Mouse (Mus musculus): ENCODE results near the gene Uhrf2. TPM values are rescaled to one million over a fixed set of nuclear protein-coding genes. Genes with fewer than 3 reads are reported as not detected.

Gene Uhrf2
- polyA plus RNA-seq, 1 experiment, result 17.2 TPM

DNA sequence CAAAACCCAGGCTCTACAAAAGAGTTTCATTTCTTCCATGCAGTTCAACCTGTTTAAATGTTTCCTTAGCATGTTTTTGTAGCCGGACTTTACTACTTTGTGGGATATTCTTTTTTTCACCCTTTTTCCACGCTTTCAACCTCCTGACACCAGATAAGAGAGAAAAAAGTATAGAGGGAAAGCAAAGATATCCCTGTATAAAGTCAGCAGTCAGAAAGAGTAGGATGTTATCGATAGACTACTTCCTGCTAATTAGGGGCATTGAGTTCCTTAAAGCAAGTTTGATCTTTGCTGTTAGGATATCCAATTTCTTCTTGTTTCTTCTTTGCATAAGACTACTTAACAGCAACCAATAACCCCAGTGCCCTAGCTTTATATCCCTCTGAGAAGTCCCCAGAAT, 21.2 kb downstream of the Uhrf2 start:
- H3K27me3 ChIP-seq (ENCODE audit: control insufficient read depth, insufficient read depth, insufficient read length), result no peaks in the 10 kb centered on the region
- H3K4me2 ChIP-seq (ENCODE audit: low read depth), result no peak overlapping the region
- no peak overlapping the region for H3K4me3 ChIP-seq
- no peak for TF ChIP-seq TCF3 (IDR thresholded peaks at IDR 0.05; ENCODE audit: insufficient read length, low read depth)
- no peak for TF ChIP-seq CEBPB (IDR thresholded peaks at IDR 0.05; ENCODE audit: insufficient read depth, poor library complexity, severe bottlenecking)
- no peak for TF ChIP-seq E2F4 (IDR thresholded peaks at IDR 0.05; ENCODE audit: insufficient read depth)
- peaks cover 5% of the 10 kb centered on the region for H3K36me3 ChIP-seq (ENCODE audit: control insufficient read depth, insufficient read depth)
- no peak overlapping the region for H3ac ChIP-seq (ENCODE audit: control insufficient read depth, insufficient read length)
- H3K79me2 ChIP-seq (ENCODE audit: control insufficient read depth, insufficient read depth), result peaks cover 99% of the 10 kb centered on the region

DNA sequence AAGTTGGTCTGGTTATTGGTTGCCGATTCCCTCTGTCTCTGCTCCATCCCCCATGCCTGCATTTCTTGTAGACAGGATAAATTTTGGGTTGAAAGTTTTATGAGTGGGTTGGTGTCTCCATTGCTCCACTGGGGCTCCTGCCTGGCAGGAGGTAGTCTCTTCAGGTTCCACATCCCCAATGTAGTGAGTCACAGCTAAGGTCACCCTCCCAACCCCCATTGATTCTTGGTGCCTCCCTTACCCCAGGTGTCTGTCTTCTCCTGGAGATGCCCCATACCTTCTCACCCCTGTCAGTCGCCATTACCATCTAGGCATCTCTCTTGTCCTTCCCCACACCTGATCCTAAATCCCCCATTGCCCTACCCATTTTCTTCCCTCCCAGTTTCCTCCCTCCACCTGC, 23.9 kb downstream of the Uhrf2 start:
- H3K36me3 ChIP-seq (ENCODE audit: control insufficient read depth, insufficient read depth), result peaks cover 7% of the 10 kb centered on the region
- H3K4me3 ChIP-seq, result no peak overlapping the region

DNA sequence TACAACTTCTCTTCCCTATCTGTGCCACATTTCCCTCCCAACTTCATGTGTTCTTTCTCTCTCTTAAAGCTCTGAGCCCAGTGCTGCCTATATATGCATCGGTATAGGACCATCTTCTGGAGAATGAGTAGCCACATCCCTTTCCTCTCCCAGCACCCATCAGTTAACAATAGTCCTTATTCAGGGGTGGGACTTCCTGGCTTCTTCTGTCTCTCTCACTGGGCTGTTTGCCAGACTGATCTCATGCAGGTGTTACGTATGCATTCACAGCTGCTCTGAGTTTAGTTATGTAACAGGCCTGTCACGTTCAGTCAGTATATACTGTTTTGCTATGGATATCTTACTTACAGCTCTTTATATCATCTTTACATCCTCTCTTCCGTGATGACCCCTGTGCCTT, 35.5 kb downstream of the Uhrf2 start:
- no peaks in the 10 kb centered on the region for H3K36me3 ChIP-seq (ENCODE audit: control insufficient read depth, insufficient read depth)
- no peak overlapping the region for H3K4me2 ChIP-seq (ENCODE audit: low read depth)
- TF ChIP-seq REST (IDR thresholded peaks at IDR 0.05; ENCODE audit: insufficient read depth, insufficient read length), result no peak
- no peak for TF ChIP-seq CEBPB (IDR thresholded peaks at IDR 0.05; ENCODE audit: insufficient read depth, poor library complexity, severe bottlenecking)
- no peak for TF ChIP-seq TCF12 (IDR thresholded peaks at IDR 0.05; ENCODE audit: insufficient read depth, poor library complexity, severe bottlenecking)
- TF ChIP-seq MYOD1 (IDR thresholded peaks at IDR 0.05; ENCODE audit: control insufficient read depth in 1 of 3, insufficient read length in 2 of 3, low read depth in 2 of 3), result no peak
- TF ChIP-seq POLR2AphosphoS2 (IDR thresholded peaks at IDR 0.05; ENCODE audit: insufficient read length, low read depth), result no peak
- TF ChIP-seq MAX (IDR thresholded peaks at IDR 0.05; ENCODE audit: low read depth), result no peak
- no peak for TF ChIP-seq USF1 (IDR thresholded peaks at IDR 0.05; ENCODE audit: low read depth)
- TF ChIP-seq MYOG (IDR thresholded peaks at IDR 0.05; ENCODE audit: control insufficient read depth in 1 of 3, insufficient read depth in 1 of 3, insufficient read length in 2 of 3, low read depth in 2 of 3), result no peak
- TF ChIP-seq E2F4 (IDR thresholded peaks at IDR 0.05; ENCODE audit: insufficient read depth), result no peak
- TF ChIP-seq POLR2A (IDR thresholded peaks at IDR 0.05; ENCODE audit: insufficient read length, low read depth), result no peak
- no peak overlapping the region for H3ac ChIP-seq (ENCODE audit: control insufficient read depth, insufficient read length)
- H3K79me2 ChIP-seq (ENCODE audit: control insufficient read depth, insufficient read depth), result peaks cover 83% of the 10 kb centered on the region
- H3K27me3 ChIP-seq (ENCODE audit: control insufficient read depth, insufficient read depth, insufficient read length), result no peaks in the 10 kb centered on the region
- no peak overlapping the region for H3K4me3 ChIP-seq

More for the DNA sequence above, 23.9 kb downstream of the Uhrf2 start:
- Histone ChIP-seq H3K27me3 (ENCODE audit: control insufficient read depth, insufficient read depth, insufficient read length) (no peaks in the 10 kb centered on the region), H3K79me2 (ENCODE audit: control insufficient read depth, insufficient read depth) (peaks cover 99% of the 10 kb centered on the region), H3K4me2 (ENCODE audit: low read depth) (no peak overlapping the region), H3ac (ENCODE audit: control insufficient read depth, insufficient read length) (no peak overlapping the region)
- TF ChIP-seq POLR2A (IDR thresholded peaks at IDR 0.05; ENCODE audit: insufficient read length, low read depth) (no peak), USF1 (IDR thresholded peaks at IDR 0.05; ENCODE audit: low read depth) (no peak), MAX (IDR thresholded peaks at IDR 0.05; ENCODE audit: low read depth) (no peak), POLR2AphosphoS2 (IDR thresholded peaks at IDR 0.05; ENCODE audit: insufficient read length, low read depth) (no peak), SRF (IDR thresholded peaks at IDR 0.05; ENCODE audit: control insufficient read depth, insufficient read length, low read depth) (no peak), MYOD1 (IDR thresholded peaks at IDR 0.05; ENCODE audit: control insufficient read depth in 1 of 3, insufficient read length in 2 of 3, low read depth in 2 of 3) (no peak), REST (IDR thresholded peaks at IDR 0.05; ENCODE audit: insufficient read depth, insufficient read length) (no peak), CEBPB (IDR thresholded peaks at IDR 0.05; ENCODE audit: insufficient read depth, poor library complexity, severe bottlenecking) (no peak)

DNA sequence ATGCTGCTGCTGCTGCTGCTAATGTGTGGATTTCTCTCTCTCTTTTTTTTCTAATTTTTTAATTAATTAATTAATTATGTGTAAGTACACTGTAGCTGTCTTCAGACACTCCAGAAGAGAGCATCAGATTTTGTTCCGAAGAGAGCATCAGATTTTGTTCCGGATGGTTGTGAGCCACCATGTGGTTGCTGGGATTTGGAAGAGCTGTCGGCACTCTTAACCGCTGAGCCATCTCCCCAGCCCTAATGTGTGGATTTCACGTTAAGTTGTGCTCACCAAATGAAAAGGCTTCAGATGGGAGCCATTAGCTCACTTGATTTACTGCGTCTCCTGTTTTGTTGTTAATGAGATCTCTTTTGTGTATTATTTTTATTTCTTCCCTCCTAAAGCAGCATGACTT, 59.9 kb downstream of the Uhrf2 start:
- Histone ChIP-seq H3K4me3 (no peak overlapping the region), H3K36me3 (ENCODE audit: control insufficient read depth, insufficient read depth) (peaks cover 68% of the 10 kb centered on the region), H3K27me3 (ENCODE audit: control insufficient read depth, insufficient read depth, insufficient read length) (no peaks in the 10 kb centered on the region), H3K4me2 (ENCODE audit: low read depth) (no peak overlapping the region), H3ac (ENCODE audit: control insufficient read depth, insufficient read length) (no peak overlapping the region), H3K79me2 (ENCODE audit: control insufficient read depth, insufficient read depth) (no peaks in the 10 kb centered on the region)
- no peak for TF ChIP-seq REST (IDR thresholded peaks at IDR 0.05; ENCODE audit: insufficient read depth, insufficient read length)
- no peak for TF ChIP-seq POLR2AphosphoS2 (IDR thresholded peaks at IDR 0.05; ENCODE audit: insufficient read length, low read depth)
- no peak for TF ChIP-seq USF1 (IDR thresholded peaks at IDR 0.05; ENCODE audit: low read depth)
- no peak for TF ChIP-seq TCF3 (IDR thresholded peaks at IDR 0.05; ENCODE audit: insufficient read length, low read depth)
- TF ChIP-seq POLR2A (IDR thresholded peaks at IDR 0.05; ENCODE audit: insufficient read length, low read depth), result no peak
- TF ChIP-seq CEBPB (IDR thresholded peaks at IDR 0.05; ENCODE audit: insufficient read depth, poor library complexity, severe bottlenecking), result no peak
- no peak for TF ChIP-seq TCF12 (IDR thresholded peaks at IDR 0.05; ENCODE audit: insufficient read depth, poor library complexity, severe bottlenecking)
- no peak for TF ChIP-seq MAX (IDR thresholded peaks at IDR 0.05; ENCODE audit: low read depth)
- TF ChIP-seq MYOD1 (IDR thresholded peaks at IDR 0.05; ENCODE audit: control insufficient read depth in 1 of 3, insufficient read length in 2 of 3, low read depth in 2 of 3), result no peak
- TF ChIP-seq MYOG (IDR thresholded peaks at IDR 0.05; ENCODE audit: control insufficient read depth in 1 of 3, insufficient read depth in 1 of 3, insufficient read length in 2 of 3, low read depth in 2 of 3), result no peak
- TF ChIP-seq E2F4 (IDR thresholded peaks at IDR 0.05; ENCODE audit: insufficient read depth), result no peak
- TF ChIP-seq SRF (IDR thresholded peaks at IDR 0.05; ENCODE audit: control insufficient read depth, insufficient read length, low read depth), result no peak

DNA sequence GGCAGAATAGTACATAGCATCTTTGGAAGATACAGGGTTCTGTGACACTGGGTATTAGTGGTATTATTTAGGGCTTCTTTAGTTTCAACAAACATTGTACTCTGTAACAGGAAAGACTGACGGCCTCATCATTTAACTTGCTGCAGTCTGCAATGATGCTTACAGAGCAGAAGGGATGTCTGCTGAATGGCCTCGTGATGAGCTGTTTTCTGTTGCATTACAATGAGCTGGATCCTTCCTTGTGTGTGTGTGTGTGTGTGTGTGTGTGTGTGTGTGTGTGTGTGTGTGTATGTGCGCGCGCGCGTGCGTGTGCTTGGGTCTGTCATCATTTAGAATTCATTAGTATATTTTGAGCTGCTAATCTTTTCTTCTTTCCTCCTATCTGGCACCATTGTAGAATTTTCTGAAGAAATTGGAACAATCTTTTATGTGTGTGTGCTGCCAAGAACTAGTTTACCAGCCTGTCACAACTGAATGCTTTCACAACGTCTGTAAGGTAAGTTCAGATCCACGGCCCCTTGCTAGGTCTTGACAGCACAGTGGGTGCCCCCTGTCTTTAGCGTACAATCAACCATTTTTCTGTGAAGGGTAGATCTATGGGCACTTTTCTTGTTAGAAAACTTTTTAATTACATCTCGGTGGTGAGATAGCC, 61.5 kb downstream of the Uhrf2 start:
- no peak overlapping the region for H3K4me3 ChIP-seq
- peaks cover 64% of the 10 kb centered on the region for H3K36me3 ChIP-seq (ENCODE audit: control insufficient read depth, insufficient read depth)
- H3K27me3 ChIP-seq (ENCODE audit: control insufficient read depth, insufficient read depth, insufficient read length), result no peaks in the 10 kb centered on the region
- no peak overlapping the region for H3ac ChIP-seq (ENCODE audit: control insufficient read depth, insufficient read length)
- no peak for TF ChIP-seq REST (IDR thresholded peaks at IDR 0.05; ENCODE audit: insufficient read depth, insufficient read length)
- TF ChIP-seq POLR2A (IDR thresholded peaks at IDR 0.05; ENCODE audit: insufficient read length, low read depth), result no peak
- no peak for TF ChIP-seq TCF3 (IDR thresholded peaks at IDR 0.05; ENCODE audit: insufficient read length, low read depth)
- TF ChIP-seq USF1 (IDR thresholded peaks at IDR 0.05; ENCODE audit: low read depth), result no peak
- TF ChIP-seq E2F4 (IDR thresholded peaks at IDR 0.05; ENCODE audit: insufficient read depth), result no peak
- no peaks in the 10 kb centered on the region for H3K79me2 ChIP-seq (ENCODE audit: control insufficient read depth, insufficient read depth)
- no peak overlapping the region for H3K4me2 ChIP-seq (ENCODE audit: low read depth)

All from myocyte (in vitro differentiated cells).